Comparison of ENCODE assay signal across 18 mouse cellular contexts in the genomic region with DNA sequence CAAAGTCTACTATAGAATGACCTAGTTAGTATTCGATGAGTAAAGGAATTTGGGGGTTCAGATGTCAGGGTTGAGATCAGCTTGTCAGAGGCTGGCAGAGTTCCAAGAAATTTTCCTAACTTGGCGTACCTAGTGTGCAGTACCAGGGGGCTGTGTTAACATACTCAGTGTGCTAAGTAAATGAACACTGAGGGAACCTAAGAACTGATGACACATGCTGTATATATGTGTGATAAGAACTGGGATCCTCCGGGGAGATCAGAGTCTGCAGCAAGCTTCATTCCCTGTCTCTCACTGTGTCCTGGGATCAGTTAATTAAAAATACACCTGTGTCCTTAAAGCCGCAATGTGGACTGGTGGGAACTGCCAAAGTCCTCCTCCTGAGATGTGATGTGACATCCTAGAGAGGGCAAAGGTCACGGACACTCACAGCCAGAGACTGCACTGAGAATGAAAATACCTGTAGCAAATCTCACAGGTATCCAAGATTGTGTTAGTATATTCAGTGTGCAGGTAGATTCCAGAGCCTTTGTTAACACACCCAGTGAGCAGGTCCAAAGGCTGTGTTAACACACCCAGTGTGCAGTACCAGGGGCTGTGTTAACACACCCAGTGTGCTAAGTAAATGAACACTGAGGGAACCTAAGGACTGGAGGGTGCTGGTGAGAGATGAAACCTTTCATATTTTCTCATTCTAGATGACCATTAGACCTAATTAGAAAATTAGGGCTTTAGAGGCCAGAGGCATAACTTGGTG.
DNase-seq lines count a peak whose midpoint lies in the region; ATAC-seq and TF ChIP-seq lines count a peak whose summit lies in the region.
"Had no signal": no experiment of that assay in that cellular context is flagged by ENCODE, and none has a peak within 500 bp of the region (broad histone marks: within the 10 kb centered on the region; RNA-seq: fewer than 3 reads in every experiment).

No protein-coding gene starts in this region.

- no peak for DNase-seq in neural tube, embryonic 10.5 days (ENCODE audit: extremely low spot score, low spot score)
- DNase-seq in embryo, embryonic 11 days = no peak
- no peak for DNase-seq in right cerebral cortex, adult 2 months (ENCODE audit: low spot score in 2 of 2)
- DNase-seq: adrenal gland, adult 8-10 months; cerebellum, adult 2 months; gastrocnemius, postnatal 25 days; heart, adult 2 months; kidney, postnatal 4 days; lung, postnatal 10 days; right cerebral cortex, postnatal 14 days; thymus, postnatal 36 days had no signal

- no peak overlapping the region for H3K4me3 ChIP-seq in hindbrain, embryonic 16.5 days (ENCODE audit: low read length)
- H3K4me3 ChIP-seq in hindbrain, embryonic 13.5 days = no peak overlapping the region
- no peak overlapping the region for H3K4me3 ChIP-seq in neural tube, embryonic 14.5 days (ENCODE audit: low read depth, low read length)
- no peak overlapping the region for H3K4me3 ChIP-seq in intestine, postnatal 0 days (ENCODE audit: low read depth, low read length)
- H3K4me3 ChIP-seq: forebrain, embryonic 12.5 days; heart, adult 2 months; midbrain, embryonic 10.5 days had no signal

- 0 out of 2 replicates have a peak, but pooled peaks have one; percentile 25 for ATAC-seq in hindbrain, embryonic 16.5 days
- ATAC-seq in hindbrain, embryonic 13.5 days (ENCODE audit: low FRiP score) = no peak
- peak; percentile 35; the same call in 1 of the 2 replicates for ATAC-seq in neural tube, embryonic 14.5 days (ENCODE audit: low read depth)
- peak; percentile 66 for ATAC-seq in intestine, postnatal 0 days
- ATAC-seq: activated CD4-positive, CD25-positive, alpha-beta regulatory T cell, adult 4 months had no signal

- no peak overlapping the region for H3K27ac ChIP-seq in hindbrain, embryonic 16.5 days (ENCODE audit: low read depth, low read length)
- H3K27ac ChIP-seq in hindbrain, embryonic 13.5 days = no peak overlapping the region
- H3K27ac ChIP-seq in neural tube, embryonic 14.5 days (ENCODE audit: low read depth, low read length) = no peak overlapping the region
- no peak overlapping the region for H3K27ac ChIP-seq in intestine, postnatal 0 days (ENCODE audit: low read depth, low read length)
- H3K27ac ChIP-seq: forebrain, embryonic 12.5 days; heart, adult 2 months; midbrain, embryonic 10.5 days had no signal

- WGBS in hindbrain, embryonic 16.5 days = 81% methylated on average over 5 of the region's 5 CpGs
- WGBS in hindbrain, embryonic 13.5 days = 87% methylated on average over 5 of the region's 5 CpGs
- 91% methylated on average over 5 of the region's 5 CpGs for WGBS in neural tube, embryonic 14.5 days
- 55% methylated on average over 5 of the region's 5 CpGs for WGBS in intestine, postnatal 0 days

- no peaks in the 10 kb centered on the region for H3K9me3 ChIP-seq in hindbrain, embryonic 16.5 days (ENCODE audit: control insufficient read depth, low read length)
- H3K9me3 ChIP-seq in hindbrain, embryonic 13.5 days = no peaks in the 10 kb centered on the region
- no peaks in the 10 kb centered on the region for H3K9me3 ChIP-seq in neural tube, embryonic 14.5 days (ENCODE audit: control insufficient read depth, low read length)
- H3K9me3 ChIP-seq in intestine, postnatal 0 days (ENCODE audit: control insufficient read depth) = no peaks in the 10 kb centered on the region
- H3K9me3 ChIP-seq: forebrain, embryonic 12.5 days; midbrain, embryonic 10.5 days had no signal

- H3K4me1 ChIP-seq in hindbrain, embryonic 16.5 days (ENCODE audit: control insufficient read depth, insufficient read depth, low read depth, low read length) = no peaks in the 10 kb centered on the region
- no peaks in the 10 kb centered on the region for H3K4me1 ChIP-seq in hindbrain, embryonic 13.5 days (replicated peaks)
- no peaks in the 10 kb centered on the region for H3K4me1 ChIP-seq in neural tube, embryonic 14.5 days (ENCODE audit: control insufficient read depth, insufficient read depth, low read length)
- no peaks in the 10 kb centered on the region for H3K4me1 ChIP-seq in intestine, postnatal 0 days (replicated peaks; ENCODE audit: control insufficient read depth, insufficient read depth, low read length)
- H3K4me1 ChIP-seq: forebrain, embryonic 12.5 days had no signal

- TF ChIP-seq CTCF in intestine, postnatal 0 days (IDR thresholded peaks at IDR 0.05; ENCODE audit: low read depth) = no peak

- no peaks in the 10 kb centered on the region for H3K27me3 ChIP-seq in hindbrain, embryonic 16.5 days (replicated peaks; ENCODE audit: control insufficient read depth, insufficient read depth, low read length)
- H3K27me3 ChIP-seq in hindbrain, embryonic 13.5 days = no peaks in the 10 kb centered on the region
- H3K27me3 ChIP-seq in neural tube, embryonic 14.5 days (ENCODE audit: control insufficient read depth, insufficient read depth, low read length) = no peaks in the 10 kb centered on the region
- H3K27me3 ChIP-seq in intestine, postnatal 0 days (replicated peaks; ENCODE audit: control insufficient read depth, insufficient read depth, low read length) = no peaks in the 10 kb centered on the region
- H3K27me3 ChIP-seq: forebrain, embryonic 12.5 days had no signal

- H3K4me2 ChIP-seq in hindbrain, embryonic 16.5 days (ENCODE audit: low read length) = no peak overlapping the region
- no peak overlapping the region for H3K4me2 ChIP-seq in hindbrain, embryonic 13.5 days
- no peak overlapping the region for H3K4me2 ChIP-seq in neural tube, embryonic 14.5 days (ENCODE audit: low read depth, low read length)
- H3K4me2 ChIP-seq in intestine, postnatal 0 days (replicated peaks; ENCODE audit: low read depth) = no peak overlapping the region
- H3K4me2 ChIP-seq: forebrain, embryonic 12.5 days had no signal

- no peaks in the 10 kb centered on the region for H3K36me3 ChIP-seq in hindbrain, embryonic 16.5 days (ENCODE audit: control insufficient read depth, insufficient read depth, low read length)
- H3K36me3 ChIP-seq in hindbrain, embryonic 13.5 days = no peaks in the 10 kb centered on the region
- no peaks in the 10 kb centered on the region for H3K36me3 ChIP-seq in neural tube, embryonic 14.5 days (ENCODE audit: control insufficient read depth, insufficient read depth, low read length)
- no peaks in the 10 kb centered on the region for H3K36me3 ChIP-seq in intestine, postnatal 0 days (ENCODE audit: control insufficient read depth, insufficient read depth)
- H3K36me3 ChIP-seq: forebrain, embryonic 12.5 days; midbrain, embryonic 10.5 days had no signal

- no peak overlapping the region for H3K9ac ChIP-seq in hindbrain, embryonic 16.5 days (ENCODE audit: low read depth, low read length)
- H3K9ac ChIP-seq in hindbrain, embryonic 13.5 days = no peak overlapping the region
- no peak overlapping the region for H3K9ac ChIP-seq in neural tube, embryonic 14.5 days (replicated peaks; ENCODE audit: low read depth, low read length)
- H3K9ac ChIP-seq in intestine, postnatal 0 days (ENCODE audit: low read depth, low read length) = no peak overlapping the region
- H3K9ac ChIP-seq: forebrain, embryonic 12.5 days had no signal
